Mouse (Mus musculus) adrenal gland, adult 10 weeks (tissue): ENCODE data around the gene Spock1. TPM values are rescaled to one million over a fixed set of nuclear protein-coding genes. Genes with fewer than 3 reads are reported as not detected.

Experiments
- polyA plus RNA-seq: library from polyadenylated mRNA; stranded (reverse); fragments of 350-450 nt; fragmentation: Illumina TruSeq; extraction: RNeasy Lipid Tissue Mini Kit (QIAGEN cat#74804); gene quantifications from one replicate; pipeline ENCODE4 v1.2.3, GENCODE M21; 2014; ENCODE audit warnings: low read depth, low replicate concordance

Gene Spock1
- 13.3 TPM for polyA plus RNA-seq

DNA sequence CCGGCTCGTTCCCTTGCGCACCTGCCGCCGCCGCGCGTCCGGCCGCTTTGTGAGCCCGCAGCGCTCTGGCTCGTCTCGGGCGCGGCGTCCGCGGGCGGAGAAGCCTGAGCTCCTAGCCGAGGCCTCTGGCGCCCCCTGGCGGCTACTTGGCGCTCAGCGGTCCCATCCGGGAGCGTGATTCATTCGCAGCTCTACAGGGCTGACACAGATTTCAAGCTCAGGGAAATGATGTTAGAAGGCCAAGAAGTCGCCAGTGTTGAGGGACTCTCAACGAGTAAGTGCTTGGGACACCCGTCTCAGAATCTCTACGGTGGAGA is at the start of gene Spock1:
Gene Spock1 (minus strand): TSS at position 67 of the 317 bp plus-strand sequence.

Other genes starting within 250 kb of the Spock1 start
- gene Klhl3, start 205.3 kb upstream of the Spock1 start, polyA plus RNA-seq = 1.2 TPM
- gene Hnrnpa0, start 220.2 kb upstream of the Spock1 start, polyA plus RNA-seq = 131 TPM
- gene Idnk, start 249.3 kb upstream of the Spock1 start, polyA plus RNA-seq = 10.3 TPM